Mouse (Mus musculus) heart, embryonic 12.5 days (tissue): ENCODE data around the gene Alkbh1. TPM values are rescaled to one million over a fixed set of nuclear protein-coding genes. Genes with fewer than 3 reads are reported as not detected.

Experiments used
- ATAC-seq: fragments of 200-750 bp; cut with Nextera tagmentation; 2 replicates; pipeline ENCODE4 v1.8.0; 2017; ENCODE audit warnings: moderate TSS enrichment, moderate library complexity; ENCODE audit not compliant: insufficient number of reproducible peaks, low FRiP score
- H3K27ac ChIP-seq: fragments of 300-500 bp; sonication (generic); 2 replicates; pipeline ENCODE4 v1.5.1; 2016; ENCODE audit warnings: mild to moderate bottlenecking, moderate library complexity; ENCODE audit not compliant: poor library complexity, severe bottlenecking
- H3K27me3 ChIP-seq: fragments of 300-500 bp; sonication (generic); replicated peaks from 2 replicates; pipeline ENCODE4 v1.6.1; 2016; ENCODE audit warnings: mild to moderate bottlenecking, moderate library complexity
- H3K36me3 ChIP-seq: fragments of 300-500 bp; sonication (generic); 2 replicates; pipeline ENCODE4 v1.6.1; 2016; ENCODE audit warnings: mild to moderate bottlenecking, moderate library complexity
- H3K4me1 ChIP-seq: fragments of 300-500 bp; sonication (generic); replicated peaks from 2 replicates; pipeline ENCODE4 v1.6.1; 2016; ENCODE audit warnings: mild to moderate bottlenecking
- H3K4me2 ChIP-seq: fragments of 300-500 bp; sonication (generic); 2 replicates; pipeline ENCODE4 v1.6.1; 2016; ENCODE audit warnings: mild to moderate bottlenecking, moderate library complexity
- H3K4me3 ChIP-seq: fragments of 300-500 bp; sonication (generic); 2 replicates; pipeline ENCODE4 v1.5.1; 2016; ENCODE audit warnings: mild to moderate bottlenecking
- H3K9ac ChIP-seq: fragments of 300-500 bp; sonication (generic); 2 replicates; pipeline ENCODE4 v1.6.1; 2016; ENCODE audit warnings: mild to moderate bottlenecking, moderate library complexity
- H3K9me3 ChIP-seq: fragments of 300-500 bp; sonication (generic); replicated peaks from 2 replicates; pipeline ENCODE4 v1.6.1; 2016; ENCODE audit warnings: mild to moderate bottlenecking, moderate library complexity
- WGBS: fragments of 180-500 bp; shearing (Covaris S2); methylation state at CpG from one replicate; pipeline ENCODE4 v1.1.7; 2016; 5-methylcytosine and 5-hydroxymethylcytosine counted together
- polyA plus RNA-seq: library from polyadenylated mRNA; unstranded; fragments of >200 nt; fragmentation: Nextera tagmentation; extraction: Ambion mirVana; gene quantifications from 2 replicates; pipeline ENCODE4 v1.2.1, GENCODE M21; 2016

Alkbh1 gene
- polyA plus RNA-seq, 1 experiment from 2014 or later = 36.6 TPM

- WGBS = 84% methylated on average over 4 of the region's 4 CpGs
- no peaks in the 10 kb centered on the region for H3K9me3 ChIP-seq
Observed at GRCm38 (mm10) chr12:87397126-87397525, 46.7 kb downstream of the Alkbh1 start.

GRCm38 (mm10) chr12:87394316-87394715, 49.5 kb downstream of the Alkbh1 start:
- no peak overlapping the region for H3K27ac ChIP-seq
- H3K4me3 ChIP-seq = no peak overlapping the region
- 84% methylated on average over 6 of the region's 6 CpGs for WGBS
- no peak for ATAC-seq
- no peaks in the 10 kb centered on the region for H3K4me1 ChIP-seq
- H3K4me2 ChIP-seq = no peak overlapping the region
- no peaks in the 10 kb centered on the region for H3K27me3 ChIP-seq
- H3K9ac ChIP-seq = no peak overlapping the region
- no peaks in the 10 kb centered on the region for H3K36me3 ChIP-seq
- no peaks in the 10 kb centered on the region for H3K9me3 ChIP-seq

More at GRCm38 (mm10) chr12:87397126-87397525, 46.7 kb downstream of the Alkbh1 start:
- H3K4me3 ChIP-seq = no peak overlapping the region
- no peak overlapping the region for H3K27ac ChIP-seq
- no peaks in the 10 kb centered on the region for H3K27me3 ChIP-seq
- no peak for ATAC-seq
- H3K4me2 ChIP-seq = no peak overlapping the region
- no peaks in the 10 kb centered on the region for H3K4me1 ChIP-seq
- no peaks in the 10 kb centered on the region for H3K36me3 ChIP-seq
- H3K9ac ChIP-seq = no peak overlapping the region

- 71% methylated on average over 4 of the region's 4 CpGs for WGBS
- no peak overlapping the region for H3K9ac ChIP-seq
- no peak for ATAC-seq
Observed at GRCm38 (mm10) chr12:87393447-87394145, 50.2 kb downstream of the Alkbh1 start.

GRCm38 (mm10) chr12:87391355-87391754, 52.5 kb downstream of the Alkbh1 start:
- Histone ChIP-seq H3K36me3 (no peaks in the 10 kb centered on the region), H3K27ac (no peak overlapping the region), H3K27me3 (no peaks in the 10 kb centered on the region), H3K9ac (no peak overlapping the region), H3K9me3 (no peaks in the 10 kb centered on the region), H3K4me2 (no peak overlapping the region), H3K4me1 (peaks cover 8% of the 10 kb centered on the region), H3K4me3 (no peak overlapping the region)
- ATAC-seq = no peak

More at GRCm38 (mm10) chr12:87393447-87394145, 50.2 kb downstream of the Alkbh1 start:
- H3K36me3 ChIP-seq = no peaks in the 10 kb centered on the region
- H3K4me1 ChIP-seq = no peaks in the 10 kb centered on the region
- H3K4me3 ChIP-seq = no peak overlapping the region
- H3K9me3 ChIP-seq = no peaks in the 10 kb centered on the region
- no peak overlapping the region for H3K4me2 ChIP-seq
- H3K27ac ChIP-seq = no peak overlapping the region
- no peaks in the 10 kb centered on the region for H3K27me3 ChIP-seq

- Histone ChIP-seq H3K4me2 (no peak overlapping the region), H3K4me3 (no peak overlapping the region), H3K27ac (no peak overlapping the region)
Observed at GRCm38 (mm10) chr12:87389231-87389630, 54.6 kb downstream of the Alkbh1 start.

GRCm38 (mm10) chr12:87388122-87388774, 55.6 kb downstream of the Alkbh1 start, which contains the start of gene Sptlc2:
Gene Sptlc2 (minus strand): TSS chr12:87388355.
- H3K9ac ChIP-seq = peak within 1 kb of the TSS; percentile 96
- peak; percentile 98 for ATAC-seq
- peak within 1 kb of the TSS; percentile 99 for H3K4me3 ChIP-seq
- H3K27me3 ChIP-seq = no peaks in the 10 kb centered on the region
- H3K4me1 ChIP-seq = peaks cover 14% of the 10 kb centered on the region
- under 1% methylated on average over 45 of the region's 45 CpGs for WGBS
- no peaks in the 10 kb centered on the region for H3K36me3 ChIP-seq
- peak within 1 kb of the TSS; percentile 98 for H3K4me2 ChIP-seq
- no peaks in the 10 kb centered on the region for H3K9me3 ChIP-seq
- H3K27ac ChIP-seq = peak within 1 kb of the TSS; percentile 80

More at GRCm38 (mm10) chr12:87389231-87389630, 54.6 kb downstream of the Alkbh1 start:
- no peak for ATAC-seq
- Histone ChIP-seq H3K4me1 (peaks cover 14% of the 10 kb centered on the region), H3K27me3 (no peaks in the 10 kb centered on the region), H3K9ac (no peak overlapping the region), H3K36me3 (no peaks in the 10 kb centered on the region), H3K9me3 (no peaks in the 10 kb centered on the region)
- WGBS = 70% methylated on average over 3 of the region's 3 CpGs

- Histone ChIP-seq H3K27me3 (no peaks in the 10 kb centered on the region), H3K4me3 (peak overlapping the region; percentile 99), H3K9me3 (no peaks in the 10 kb centered on the region), H3K9ac (peak overlapping the region; percentile 96), H3K36me3 (no peaks in the 10 kb centered on the region), H3K4me2 (peak overlapping the region; percentile 98), H3K27ac (peak overlapping the region; percentile 80), H3K4me1 (peaks cover 14% of the 10 kb centered on the region)
- under 1% methylated on average over 63 of the region's 65 CpGs for WGBS
- ATAC-seq = peak; percentile 47
Observed at GRCm38 (mm10) chr12:87387171-87388121, 56.4 kb downstream of the Alkbh1 start.

GRCm38 (mm10) chr12:87385051-87385450, 58.8 kb downstream of the Alkbh1 start:
- peaks cover 32% of the 10 kb centered on the region for H3K4me1 ChIP-seq
- H3K36me3 ChIP-seq = no peaks in the 10 kb centered on the region
- H3K9me3 ChIP-seq = no peaks in the 10 kb centered on the region
- H3K27me3 ChIP-seq = no peaks in the 10 kb centered on the region
- no peak overlapping the region for H3K4me2 ChIP-seq
- H3K4me3 ChIP-seq = no peak overlapping the region
- no peak for ATAC-seq
- no peak overlapping the region for H3K27ac ChIP-seq
- H3K9ac ChIP-seq = no peak overlapping the region
- WGBS = 85% methylated on average over 3 of the region's 3 CpGs

- H3K4me3 ChIP-seq = no peak overlapping the region
- H3K9me3 ChIP-seq = no peaks in the 10 kb centered on the region
- peaks cover 29% of the 10 kb centered on the region for H3K4me1 ChIP-seq
- no peaks in the 10 kb centered on the region for H3K36me3 ChIP-seq
- no peaks in the 10 kb centered on the region for H3K27me3 ChIP-seq
- WGBS = 22% methylated on average over 2 of the region's 2 CpGs
- no peak overlapping the region for H3K9ac ChIP-seq
- H3K4me2 ChIP-seq = no peak overlapping the region
- ATAC-seq = peak; percentile 39; the same call in 1 of the 2 replicates
- no peak overlapping the region for H3K27ac ChIP-seq
Observed at GRCm38 (mm10) chr12:87381380-87381682, 62.5 kb downstream of the Alkbh1 start.

GRCm38 (mm10) chr12:87380586-87381379, 63.0 kb downstream of the Alkbh1 start:
- H3K4me2 ChIP-seq = no peak overlapping the region
- H3K4me1 ChIP-seq = peaks cover 24% of the 10 kb centered on the region
- H3K9ac ChIP-seq = no peak overlapping the region
- 63% methylated on average over 10 of the region's 10 CpGs for WGBS
- H3K9me3 ChIP-seq = no peaks in the 10 kb centered on the region
- no peak for ATAC-seq
- H3K4me3 ChIP-seq = no peak overlapping the region
- no peaks in the 10 kb centered on the region for H3K36me3 ChIP-seq
- no peaks in the 10 kb centered on the region for H3K27me3 ChIP-seq
- peak overlapping the region; percentile 21; the same call in 1 of the 2 replicates for H3K27ac ChIP-seq
